Mouse (Mus musculus): ENCODE data around the gene Klhl41. TPM values are rescaled to one million over a fixed set of nuclear protein-coding genes. Genes with fewer than 3 reads are reported as not detected.
A peak's percentile ranks its signal among the peaks of the same experiment; 100 is the strongest.
"Not testable (repeated sequence)": the region's sequence is repeated elsewhere in the genome, so short reads cannot be mapped to it uniquely, and the experiment has no call there.

Klhl41 gene
- polyA plus RNA-seq, 1 experiment from 2014 or later = 28.0 TPM

- peak overlapping the region; percentile 40 for H3K4me2 ChIP-seq (ENCODE audit: low read length)
- no peak overlapping the region for H3K9ac ChIP-seq (ENCODE audit: low read length)
- H3K9me3 ChIP-seq (ENCODE audit: control insufficient read depth, low read length) = no peaks in the 10 kb centered on the region
- H3K27me3 ChIP-seq (ENCODE audit: control insufficient read depth, insufficient read depth, low read length) = no peaks in the 10 kb centered on the region
- H3K27ac ChIP-seq (replicated peaks in 1 of 2; ENCODE audit: control insufficient read depth in 1 of 2, insufficient read depth in 1 of 2, low read depth in 2 of 2, low read length in 2 of 2) = peak overlapping the region; percentile 74 to 77
- H3K4me3 ChIP-seq (ENCODE audit: control insufficient read depth in 1 of 2, insufficient read depth in 1 of 2, low read depth in 1 of 2, low read length in 2 of 2) = no peak overlapping the region
- H3K36me3 ChIP-seq (ENCODE audit: control insufficient read depth, insufficient read depth, low read length) = peaks cover 9% of the 10 kb centered on the region
- 32% methylated on average over 6 of the region's 6 CpGs for WGBS
- ATAC-seq (ENCODE audit: insufficient number of reproducible peaks, insufficient read depth, low FRiP score, low read depth) = no peak
- peaks cover 2 to 5% of the 10 kb centered on the region in 2 experiments; a peak in 2 of 4 replicates for H3K4me1 ChIP-seq (ENCODE audit: control insufficient read depth in 2 of 2, insufficient read depth in 2 of 2, low read length in 2 of 2)
These were observed 1.5 kb upstream of the Klhl41 start for GRCm38 (mm10) chr2:69668414-69668813.

GRCm38 (mm10) chr2:69673723-69674122 lies 3.8 kb downstream of the Klhl41 start:
- Histone ChIP-seq H3K9me3 (ENCODE audit: control insufficient read depth, low read length) (no peaks in the 10 kb centered on the region), H3K9ac (ENCODE audit: low read length) (peak overlapping the region; percentile 67; the same call in 1 of the 2 replicates), H3K4me3 (ENCODE audit: control insufficient read depth in 1 of 2, insufficient read depth in 1 of 2, low read depth in 1 of 2, low read length in 2 of 2) (peak overlapping the region in 1 of 2 experiments; percentile 37; a peak in 2 of 4 replicates), H3K27ac (replicated peaks in 1 of 2; ENCODE audit: control insufficient read depth in 1 of 2, insufficient read depth in 1 of 2, low read depth in 2 of 2, low read length in 2 of 2) (peak overlapping the region in 1 of 2 experiments; percentile 72; a peak in 1 of 4 replicates), H3K4me2 (ENCODE audit: low read length) (peak overlapping the region; percentile 68), H3K4me1 (ENCODE audit: control insufficient read depth in 2 of 2, insufficient read depth in 2 of 2, low read length in 2 of 2) (peaks cover 3 to 8% of the 10 kb centered on the region in 2 experiments; a peak in 3 of 4 replicates), H3K27me3 (ENCODE audit: control insufficient read depth, insufficient read depth, low read length) (no peaks in the 10 kb centered on the region), H3K36me3 (ENCODE audit: control insufficient read depth, insufficient read depth, low read length) (peaks cover 17% of the 10 kb centered on the region)
- 37% methylated on average over 5 of the region's 5 CpGs for WGBS
- ATAC-seq (ENCODE audit: insufficient number of reproducible peaks, insufficient read depth, low FRiP score, low read depth) = no peak

GRCm38 (mm10) chr2:69675266-69675665 lies 5.3 kb downstream of the Klhl41 start:
- H3K36me3 ChIP-seq (ENCODE audit: control insufficient read depth, insufficient read depth, low read length) = peaks cover 31% of the 10 kb centered on the region
- no peak for ATAC-seq (ENCODE audit: insufficient number of reproducible peaks, insufficient read depth, low FRiP score, low read depth)
- H3K27me3 ChIP-seq (ENCODE audit: control insufficient read depth, insufficient read depth, low read length) = no peaks in the 10 kb centered on the region
- no peak overlapping the region for H3K27ac ChIP-seq (replicated peaks in 1 of 2; ENCODE audit: control insufficient read depth in 1 of 2, insufficient read depth in 1 of 2, low read depth in 2 of 2, low read length in 2 of 2)
- WGBS = 87% methylated on average over 9 of the region's 9 CpGs
- no peak overlapping the region for H3K4me2 ChIP-seq (ENCODE audit: low read length)
- no peaks in the 10 kb centered on the region for H3K9me3 ChIP-seq (ENCODE audit: control insufficient read depth, low read length)
- peaks cover 2 to 6% of the 10 kb centered on the region in 2 experiments; a peak in 3 of 4 replicates for H3K4me1 ChIP-seq (ENCODE audit: control insufficient read depth in 2 of 2, insufficient read depth in 2 of 2, low read length in 2 of 2)
- no peak overlapping the region for H3K4me3 ChIP-seq (ENCODE audit: control insufficient read depth in 1 of 2, insufficient read depth in 1 of 2, low read depth in 1 of 2, low read length in 2 of 2)
- no peak overlapping the region for H3K9ac ChIP-seq (ENCODE audit: low read length)

- H3K9ac ChIP-seq (ENCODE audit: low read length) = no peak overlapping the region
- H3K36me3 ChIP-seq (ENCODE audit: control insufficient read depth, insufficient read depth, low read length) = peaks cover 43% of the 10 kb centered on the region
- H3K4me2 ChIP-seq (ENCODE audit: low read length) = no peak overlapping the region
- ATAC-seq (ENCODE audit: insufficient number of reproducible peaks, insufficient read depth, low FRiP score, low read depth) = no peak
- 53% methylated on average over 2 of the region's 2 CpGs for WGBS
- H3K27me3 ChIP-seq (ENCODE audit: control insufficient read depth, insufficient read depth, low read length) = no peaks in the 10 kb centered on the region
- H3K27ac ChIP-seq (replicated peaks in 1 of 2; ENCODE audit: control insufficient read depth in 1 of 2, insufficient read depth in 1 of 2, low read depth in 2 of 2, low read length in 2 of 2) = no peak overlapping the region
- no peak overlapping the region for H3K4me3 ChIP-seq (ENCODE audit: control insufficient read depth in 1 of 2, insufficient read depth in 1 of 2, low read depth in 1 of 2, low read length in 2 of 2)
- H3K9me3 ChIP-seq (ENCODE audit: control insufficient read depth, low read length) = no peaks in the 10 kb centered on the region
- peaks cover 2 to 6% of the 10 kb centered on the region in 2 experiments; a peak in 3 of 4 replicates for H3K4me1 ChIP-seq (ENCODE audit: control insufficient read depth in 2 of 2, insufficient read depth in 2 of 2, low read length in 2 of 2)
These were observed 6.8 kb downstream of the Klhl41 start for GRCm38 (mm10) chr2:69676713-69677112.

- 84% methylated on average over 2 of the region's 2 CpGs for WGBS
- H3K4me3 ChIP-seq (ENCODE audit: control insufficient read depth in 1 of 2, insufficient read depth in 1 of 2, low read depth in 1 of 2, low read length in 2 of 2); H3K4me2 ChIP-seq (ENCODE audit: low read length); H3K4me1 ChIP-seq (ENCODE audit: control insufficient read depth in 2 of 2, insufficient read depth in 2 of 2, low read length in 2 of 2); ATAC-seq (ENCODE audit: insufficient number of reproducible peaks, insufficient read depth, low FRiP score, low read depth); H3K27ac ChIP-seq (replicated peaks in 1 of 2; ENCODE audit: control insufficient read depth in 1 of 2, insufficient read depth in 1 of 2, low read depth in 2 of 2, low read length in 2 of 2); H3K9me3 ChIP-seq (ENCODE audit: control insufficient read depth, low read length); H3K27me3 ChIP-seq (ENCODE audit: control insufficient read depth, insufficient read depth, low read length); H3K9ac ChIP-seq (ENCODE audit: low read length): not testable (repeated sequence)
- H3K36me3 ChIP-seq (ENCODE audit: control insufficient read depth, insufficient read depth, low read length) = peaks cover 47% of the 10 kb centered on the region
These were observed 7.3 kb downstream of the Klhl41 start for GRCm38 (mm10) chr2:69677215-69677614.

- Histone ChIP-seq H3K9me3 (ENCODE audit: control insufficient read depth, low read length) (no peaks in the 10 kb centered on the region), H3K36me3 (ENCODE audit: control insufficient read depth, insufficient read depth, low read length) (peaks cover 65% of the 10 kb centered on the region), H3K4me3 (ENCODE audit: control insufficient read depth in 1 of 2, insufficient read depth in 1 of 2, low read depth in 1 of 2, low read length in 2 of 2) (no peak overlapping the region), H3K27me3 (ENCODE audit: control insufficient read depth, insufficient read depth, low read length) (no peaks in the 10 kb centered on the region), H3K4me2 (ENCODE audit: low read length) (no peak overlapping the region), H3K9ac (ENCODE audit: low read length) (no peak overlapping the region), H3K4me1 (ENCODE audit: control insufficient read depth in 2 of 2, insufficient read depth in 2 of 2, low read length in 2 of 2) (no peaks in the 10 kb centered on the region), H3K27ac (replicated peaks in 1 of 2; ENCODE audit: control insufficient read depth in 1 of 2, insufficient read depth in 1 of 2, low read depth in 2 of 2, low read length in 2 of 2) (no peak overlapping the region)
- WGBS = 65% methylated on average over 6 of the region's 6 CpGs
- no peak for ATAC-seq (ENCODE audit: insufficient number of reproducible peaks, insufficient read depth, low FRiP score, low read depth)
These were observed 10.1 kb downstream of the Klhl41 start for GRCm38 (mm10) chr2:69679990-69680389.

GRCm38 (mm10) chr2:69681931-69682330 lies 12.0 kb downstream of the Klhl41 start:
- no peaks in the 10 kb centered on the region for H3K27me3 ChIP-seq (ENCODE audit: control insufficient read depth, insufficient read depth, low read length)
- no peak overlapping the region for H3K4me3 ChIP-seq (ENCODE audit: control insufficient read depth in 1 of 2, insufficient read depth in 1 of 2, low read depth in 1 of 2, low read length in 2 of 2)
- no peak overlapping the region for H3K4me2 ChIP-seq (ENCODE audit: low read length)
- WGBS = 83% methylated on average over 4 of the region's 4 CpGs
- no peak overlapping the region for H3K9ac ChIP-seq (ENCODE audit: low read length)
- no peak for ATAC-seq (ENCODE audit: insufficient number of reproducible peaks, insufficient read depth, low FRiP score, low read depth)
- H3K9me3 ChIP-seq (ENCODE audit: control insufficient read depth, low read length) = no peaks in the 10 kb centered on the region
- peaks cover 70% of the 10 kb centered on the region for H3K36me3 ChIP-seq (ENCODE audit: control insufficient read depth, insufficient read depth, low read length)
- no peaks in the 10 kb centered on the region for H3K4me1 ChIP-seq (ENCODE audit: control insufficient read depth in 2 of 2, insufficient read depth in 2 of 2, low read length in 2 of 2)
- no peak overlapping the region for H3K27ac ChIP-seq (replicated peaks in 1 of 2; ENCODE audit: control insufficient read depth in 1 of 2, insufficient read depth in 1 of 2, low read depth in 2 of 2, low read length in 2 of 2)
